ENCODE assay signal across 13 mouse cellular contexts in genomic region chr2:150735756-150736576, GRCm38 (mm10). TPM values are rescaled to one million over a fixed set of nuclear protein-coding genes. Genes with fewer than 3 reads are reported as not detected.
DNase-seq lines count a peak whose midpoint lies in the region; ATAC-seq and TF ChIP-seq lines count a peak whose summit lies in the region.
"Had no signal": no experiment of that assay in that cellular context is flagged by ENCODE, and none has a peak within 500 bp of the region (broad histone marks: within the 10 kb centered on the region; RNA-seq: fewer than 3 reads in every experiment).

No protein-coding gene starts in this region.

- H3K36me3 ChIP-seq in embryonic facial prominence, embryonic 11.5 days (replicated peaks; ENCODE audit: control insufficient read depth, insufficient read depth, low read depth, low read length): no peaks in the 10 kb centered on the region
- H3K36me3 ChIP-seq in hindbrain, embryonic 14.5 days (replicated peaks; ENCODE audit: control insufficient read depth, insufficient read depth): no peaks in the 10 kb centered on the region
- no peaks in the 10 kb centered on the region for H3K36me3 ChIP-seq in neural tube, embryonic 11.5 days (ENCODE audit: control insufficient read depth, insufficient read depth, low read length)
- H3K36me3 ChIP-seq in kidney, embryonic 16.5 days (ENCODE audit: insufficient read depth, low read length): no peaks in the 10 kb centered on the region
- no peaks in the 10 kb centered on the region for H3K36me3 ChIP-seq in thymus, adult 2 months (ENCODE audit: control insufficient read depth, insufficient read depth, low read length)

- WGBS in embryonic facial prominence, embryonic 11.5 days: 51% methylated on average over 11 of the region's 11 CpGs
- 10% methylated on average over 11 of the region's 11 CpGs for WGBS in hindbrain, embryonic 14.5 days
- WGBS in neural tube, embryonic 11.5 days: 27% methylated on average over 11 of the region's 11 CpGs
- 56% methylated on average over 11 of the region's 11 CpGs for WGBS in kidney, embryonic 16.5 days
- WGBS in thymus, adult 2 months: 87% methylated on average over 11 of the region's 11 CpGs

- H3K9ac ChIP-seq in embryonic facial prominence, embryonic 11.5 days (replicated peaks; ENCODE audit: low read length): no peak overlapping the region
- no peak overlapping the region for H3K9ac ChIP-seq in hindbrain, embryonic 14.5 days
- no peak overlapping the region for H3K9ac ChIP-seq in neural tube, embryonic 11.5 days (ENCODE audit: low read length)
- no peak overlapping the region for H3K9ac ChIP-seq in kidney, embryonic 16.5 days (replicated peaks; ENCODE audit: low read length)

- no peak overlapping the region for H3K27ac ChIP-seq in embryonic facial prominence, embryonic 11.5 days (replicated peaks; ENCODE audit: low read depth, low read length)
- no peak overlapping the region for H3K27ac ChIP-seq in hindbrain, embryonic 14.5 days
- H3K27ac ChIP-seq in neural tube, embryonic 11.5 days (ENCODE audit: low read depth, low read length): no peak overlapping the region
- H3K27ac ChIP-seq in kidney, embryonic 16.5 days (ENCODE audit: low read length): no peak overlapping the region
- H3K27ac ChIP-seq in thymus, adult 2 months (ENCODE audit: control insufficient read depth, insufficient read depth, low read length): no peak overlapping the region

- no peaks in the 10 kb centered on the region for H3K9me3 ChIP-seq in embryonic facial prominence, embryonic 11.5 days (replicated peaks; ENCODE audit: control insufficient read depth, low read length)
- no peaks in the 10 kb centered on the region for H3K9me3 ChIP-seq in hindbrain, embryonic 14.5 days (ENCODE audit: control insufficient read depth, low read length)
- H3K9me3 ChIP-seq in neural tube, embryonic 11.5 days (ENCODE audit: control insufficient read depth, low read length): no peaks in the 10 kb centered on the region
- H3K9me3 ChIP-seq in kidney, embryonic 16.5 days (ENCODE audit: low read length): no peaks in the 10 kb centered on the region

- TF ChIP-seq CTCF in thymus, adult 2 months (IDR thresholded peaks at IDR 0.05; ENCODE audit: borderline replicate concordance, control insufficient read depth, extremely low read depth, insufficient read depth, low read length, poor library complexity): no peak

- DNase-seq in R1 (ENCODE audit: low read depth, low spot score): peak; percentile 35
- DNase-seq in embryonic facial prominence, embryonic 11.5 days (ENCODE audit: low spot score): peak; percentile 4
- peak; percentile 46 for DNase-seq in hindbrain, embryonic 14.5 days (ENCODE audit: low spot score)
- DNase-seq in neural tube, embryonic 11.5 days (ENCODE audit: low spot score): peak; percentile 75
- DNase-seq in thymus, adult 2 months: no peak
- no peak for DNase-seq in thymus, postnatal 25 days
- DNase-seq: gastrocnemius, postnatal 25 days; lung, adult 2 months; thymus, postnatal 4 days had no signal

- no peak for TF ChIP-seq POLR2A in thymus, adult 2 months (IDR thresholded peaks at IDR 0.05; ENCODE audit: control insufficient read depth, extremely low read depth, insufficient read depth, low read length, poor library complexity)

- ATAC-seq in embryonic facial prominence, embryonic 11.5 days (replicated peaks; ENCODE audit: insufficient number of reproducible peaks, low FRiP score, low TSS enrichment, low read depth): peak; percentile 98
- peak; percentile 94 for ATAC-seq in hindbrain, embryonic 14.5 days (ENCODE audit: low FRiP score)
- ATAC-seq in neural tube, embryonic 11.5 days (ENCODE audit: insufficient read depth, low FRiP score, low TSS enrichment): peak; percentile 96
- no peak for ATAC-seq in kidney, embryonic 16.5 days (ENCODE audit: low FRiP score, low TSS enrichment)
- ATAC-seq: Patski had no signal

- H3K4me1 ChIP-seq in embryonic facial prominence, embryonic 11.5 days (ENCODE audit: control insufficient read depth, insufficient read depth, low read length): no peaks in the 10 kb centered on the region
- no peaks in the 10 kb centered on the region for H3K4me1 ChIP-seq in hindbrain, embryonic 14.5 days (replicated peaks; ENCODE audit: control insufficient read depth, insufficient read depth, low read length)
- 0 out of 2 replicates have a peak, but pooled peaks cover 3% of the 10 kb centered on the region for H3K4me1 ChIP-seq in neural tube, embryonic 11.5 days (ENCODE audit: control insufficient read depth, insufficient read depth, low read length)
- H3K4me1 ChIP-seq in kidney, embryonic 16.5 days (ENCODE audit: insufficient read depth, low read length): no peaks in the 10 kb centered on the region
- H3K4me1 ChIP-seq in thymus, adult 2 months (replicated peaks; ENCODE audit: control insufficient read depth, insufficient read depth, low read length): no peaks in the 10 kb centered on the region

- H3K4me3 ChIP-seq in embryonic facial prominence, embryonic 11.5 days (ENCODE audit: low read depth, low read length): no peak overlapping the region
- no peak overlapping the region for H3K4me3 ChIP-seq in hindbrain, embryonic 14.5 days (replicated peaks; ENCODE audit: low read length)
- H3K4me3 ChIP-seq in neural tube, embryonic 11.5 days (ENCODE audit: low read depth, low read length): no peak overlapping the region
- H3K4me3 ChIP-seq in kidney, embryonic 16.5 days (ENCODE audit: low read length): no peak overlapping the region
- no peak overlapping the region for H3K4me3 ChIP-seq in thymus, adult 2 months (ENCODE audit: control insufficient read depth, insufficient read depth, low read length)

- no peak overlapping the region for H3K4me2 ChIP-seq in embryonic facial prominence, embryonic 11.5 days (ENCODE audit: low read depth, low read length)
- peak overlapping the region; percentile 29 for H3K4me2 ChIP-seq in hindbrain, embryonic 14.5 days (replicated peaks)
- H3K4me2 ChIP-seq in neural tube, embryonic 11.5 days (ENCODE audit: low read depth): peak overlapping the region; percentile 2; the same call in 1 of the 2 replicates
- no peak overlapping the region for H3K4me2 ChIP-seq in kidney, embryonic 16.5 days (replicated peaks; ENCODE audit: low read depth, low read length)

- H3K27me3 ChIP-seq in embryonic facial prominence, embryonic 11.5 days (ENCODE audit: control insufficient read depth, insufficient read depth, low read length): no peaks in the 10 kb centered on the region
- peaks cover 21% of the 10 kb centered on the region for H3K27me3 ChIP-seq in hindbrain, embryonic 14.5 days (ENCODE audit: control insufficient read depth, insufficient read depth, low read length)
- 0 out of 2 replicates have a peak, but pooled peaks cover 4% of the 10 kb centered on the region for H3K27me3 ChIP-seq in neural tube, embryonic 11.5 days (ENCODE audit: control insufficient read depth, insufficient read depth, low read length)
- H3K27me3 ChIP-seq in kidney, embryonic 16.5 days (ENCODE audit: insufficient read depth, low read length): no peaks in the 10 kb centered on the region
- no peaks in the 10 kb centered on the region; the same call in 1 of the 2 replicates for H3K27me3 ChIP-seq in thymus, adult 2 months (ENCODE audit: control insufficient read depth, insufficient read depth, low read length)

RNA-seq across cellular contexts. Expression of gene Entpd6, which starts 12.9 kb away (rescaled TPM):
- polyA plus RNA-seq in embryonic facial prominence, embryonic 11.5 days (2014; fragmentation: Nextera tagmentation; extraction: Ambion mirVana): 22.6 and 24.0 TPM in 2 replicates
- 67.2 and 67.7 TPM in 2 replicates for polyA plus RNA-seq in hindbrain, embryonic 14.5 days (2014; fragmentation: Nextera tagmentation; extraction: Ambion mirVana)
- polyA plus RNA-seq in neural tube, embryonic 11.5 days (2014; fragmentation: Nextera tagmentation; extraction: Ambion mirVana): 30.7 and 31.2 TPM in 2 replicates
- 34.8 TPM in 2 replicates for polyA plus RNA-seq in kidney, embryonic 16.5 days (2015; fragmentation: Nextera tagmentation; extraction: Ambion mirVana)
- 34.5 and 37.0 TPM in 2 replicates for polyA plus RNA-seq in thymus, adult 2 months (2012; rRNA removed)

RNA-seq across cellular contexts. Expression of gene Vsx1, which starts 46.8 kb away (rescaled TPM):
- polyA plus RNA-seq in embryonic facial prominence, embryonic 11.5 days (2014; fragmentation: Nextera tagmentation; extraction: Ambion mirVana): 0.18 TPM in 1 of 2 replicates, not detected in the other
- polyA plus RNA-seq in hindbrain, embryonic 14.5 days (2014; fragmentation: Nextera tagmentation; extraction: Ambion mirVana): 0.05 TPM in 2 replicates
- polyA plus RNA-seq in neural tube, embryonic 11.5 days (2014; fragmentation: Nextera tagmentation; extraction: Ambion mirVana): 0.91 and 0.99 TPM in 2 replicates
- polyA plus RNA-seq in kidney, embryonic 16.5 days (2015; fragmentation: Nextera tagmentation; extraction: Ambion mirVana): not detected in 2 replicates
- not detected in 2 replicates for polyA plus RNA-seq in thymus, adult 2 months (2012; rRNA removed)
- polyA plus RNA-seq: intestine, embryonic 14.5 days; lung, adult 2 months; Patski; small intestine, adult 2 months had no signal

RNA-seq across cellular contexts. Expression of gene Pygb, which starts 50.6 kb away (rescaled TPM):
- polyA plus RNA-seq in embryonic facial prominence, embryonic 11.5 days (2014; fragmentation: Nextera tagmentation; extraction: Ambion mirVana): 38.9 and 43.4 TPM in 2 replicates
- polyA plus RNA-seq in hindbrain, embryonic 14.5 days (2014; fragmentation: Nextera tagmentation; extraction: Ambion mirVana): 93.9 and 108 TPM in 2 replicates
- 50.2 and 52.8 TPM in 2 replicates for polyA plus RNA-seq in neural tube, embryonic 11.5 days (2014; fragmentation: Nextera tagmentation; extraction: Ambion mirVana)
- polyA plus RNA-seq in kidney, embryonic 16.5 days (2015; fragmentation: Nextera tagmentation; extraction: Ambion mirVana): 94.4 and 95.6 TPM in 2 replicates
- 53.9 and 68.8 TPM in 2 replicates for polyA plus RNA-seq in thymus, adult 2 months (2012; rRNA removed)

Comparison
In these comparisons a context has a peak if more than half of its experiments do, and no peak if none do; other contexts are left out.
1. DNase-seq: peak in R1 (single experiment), embryonic facial prominence, embryonic 11.5 days (single experiment), hindbrain, embryonic 14.5 days (single experiment) and neural tube, embryonic 11.5 days (single experiment); none in thymus, adult 2 months (single experiment) and thymus, postnatal 25 days (single experiment).
2. H3K4me2 ChIP-seq: peak in hindbrain, embryonic 14.5 days (single experiment) and neural tube, embryonic 11.5 days (single experiment); none in embryonic facial prominence, embryonic 11.5 days (single experiment) and kidney, embryonic 16.5 days (single experiment).